Mouse (Mus musculus): ENCODE measurements around the gene Arid4a.

Gene Arid4a

GRCm38 (mm10) chr12:71147641-71148040 lies 131.9 kb downstream of the Arid4a start:
- peak; percentile 65 for DNase-seq (ENCODE audit: low spot score)
